Mouse (Mus musculus) lung, embryonic 16.5 days (tissue): ENCODE results near the gene Morc3. TPM values are rescaled to one million over a fixed set of nuclear protein-coding genes. Genes with fewer than 3 reads are reported as not detected.
"Not testable (repeated sequence)": the region's sequence is repeated elsewhere in the genome, so short reads cannot be mapped to it uniquely, and the experiment has no call there.

ENCODE experiments used
- ATAC-seq: fragments of 200-750 bp; cut with Nextera tagmentation; 2 replicates; pipeline ENCODE4 v1.8.0; 2017; ENCODE audit warnings: low read depth, mild to moderate bottlenecking, moderate library complexity
- H3K27ac ChIP-seq: fragments of 300-500 bp; sonication (generic); 2 replicates; pipeline ENCODE4 v1.5.1; 2014; ENCODE audit warnings: mild to moderate bottlenecking, control low read depth, low read length
- H3K27me3 ChIP-seq: fragments of 300-500 bp; sonication (generic); 2 replicates; pipeline ENCODE4 v1.6.1; 2014; ENCODE audit warnings: low read depth, low read length, mixed read lengths; ENCODE audit not compliant: control insufficient read depth, insufficient read depth
- H3K36me3 ChIP-seq: fragments of 300-500 bp; sonication (generic); 2 replicates; pipeline ENCODE4 v1.6.1; 2014; ENCODE audit warnings: low read length; ENCODE audit not compliant: control insufficient read depth, insufficient read depth
- H3K4me1 ChIP-seq: fragments of 300-500 bp; sonication (generic); replicated peaks from 2 replicates; pipeline ENCODE4 v1.6.1; 2014; ENCODE audit warnings: low read length, mixed read lengths; ENCODE audit not compliant: control insufficient read depth, insufficient read depth
- H3K4me2 ChIP-seq: fragments of 300-500 bp; sonication (generic); 2 replicates; pipeline ENCODE4 v1.6.1; 2014; ENCODE audit warnings: low read depth, low read length, control low read depth
- H3K4me3 ChIP-seq: fragments of 300-500 bp; sonication (generic); 2 replicates; pipeline ENCODE4 v1.5.1; 2014; ENCODE audit warnings: mild to moderate bottlenecking, low read length, control low read depth
- H3K9ac ChIP-seq: fragments of 300-500 bp; sonication (generic); 2 replicates; pipeline ENCODE4 v1.6.1; 2014; ENCODE audit warnings: low read length, control low read depth
- H3K9me3 ChIP-seq: fragments of 300-500 bp; sonication (generic); 2 replicates; pipeline ENCODE4 v1.6.1; 2016; ENCODE audit warnings: low read length; ENCODE audit not compliant: control insufficient read depth
- WGBS: fragments of 180-500 bp; shearing (Covaris S2); extraction: QIAGEN DNeasy Blood & Tissue Kit; methylation state at CpG from one replicate; pipeline ENCODE4 v1.1.7; 2014; 5-methylcytosine and 5-hydroxymethylcytosine counted together
- polyA plus RNA-seq: library from polyadenylated mRNA; unstranded; fragments of >200 nt; fragmentation: Nextera tagmentation; extraction: Ambion mirVana; gene quantifications from 2 replicates; pipeline ENCODE4 v1.2.1, GENCODE M21; 2015

Gene Morc3
- polyA plus RNA-seq, 1 experiment from 2014 or later: 34.8 TPM

DNA sequence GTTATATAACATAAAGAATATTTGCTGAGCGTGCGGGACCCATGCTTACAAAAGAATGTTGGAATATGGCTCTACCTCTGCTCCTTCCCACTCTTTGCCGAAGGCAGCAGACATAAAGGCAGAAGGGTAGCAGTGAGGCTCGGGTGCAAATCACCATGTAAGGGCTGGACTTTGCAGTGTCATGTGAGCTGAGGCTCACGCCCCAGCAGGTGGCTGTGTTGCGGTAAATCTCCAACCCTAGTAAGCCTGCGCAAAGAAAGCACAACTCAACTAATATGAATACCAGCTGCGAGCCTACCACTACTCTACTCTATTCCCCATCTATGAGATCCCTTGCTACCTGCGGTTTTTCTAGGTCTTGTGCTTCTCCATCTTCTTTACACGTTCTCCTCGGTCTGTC, 5.9 kb upstream of the Morc3 start:
- 65% methylated on average over 11 of the region's 11 CpGs for WGBS
- H3K9ac ChIP-seq: no peak overlapping the region
- ATAC-seq: no peak

DNA sequence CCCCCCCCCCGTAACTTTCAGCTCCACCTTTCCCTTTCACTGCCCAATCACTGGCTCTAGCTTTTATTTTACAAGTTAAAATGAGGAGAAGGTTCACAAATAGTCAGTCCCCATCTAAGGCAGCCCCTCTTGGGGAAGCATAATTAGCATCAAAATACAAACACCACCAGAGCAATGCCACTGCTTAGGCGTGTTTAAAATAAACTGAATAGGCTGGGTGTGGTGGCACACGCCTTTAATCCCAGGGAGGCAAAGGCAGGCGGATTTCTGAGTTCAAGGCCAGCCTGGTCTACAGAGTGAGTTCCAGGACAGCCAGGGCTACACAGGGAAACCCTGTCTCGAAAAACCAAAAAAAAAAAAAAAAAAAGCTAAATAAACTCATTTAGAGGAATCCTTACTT, 5.4 kb upstream of the Morc3 start:
- H3K4me1 ChIP-seq, H3K27ac ChIP-seq, H3K4me3 ChIP-seq, H3K27me3 ChIP-seq, H3K4me2 ChIP-seq, H3K9ac ChIP-seq, H3K36me3 ChIP-seq, ATAC-seq: not testable (repeated sequence)
- 47% methylated on average over 5 of the region's 5 CpGs for WGBS
- peaks cover 12% of the 10 kb centered on the region; the same call in 1 of the 2 replicates for H3K9me3 ChIP-seq

More for the DNA sequence above, 5.9 kb upstream of the Morc3 start:
- H3K36me3 ChIP-seq: peaks cover 2% of the 10 kb centered on the region; the same call in 1 of the 2 replicates
- H3K9me3 ChIP-seq: peaks cover 12% of the 10 kb centered on the region; the same call in 1 of the 2 replicates
- no peaks in the 10 kb centered on the region for H3K4me1 ChIP-seq
- no peak overlapping the region for H3K27ac ChIP-seq
- no peak overlapping the region for H3K4me2 ChIP-seq
- no peaks in the 10 kb centered on the region for H3K27me3 ChIP-seq
- no peak overlapping the region for H3K4me3 ChIP-seq

DNA sequence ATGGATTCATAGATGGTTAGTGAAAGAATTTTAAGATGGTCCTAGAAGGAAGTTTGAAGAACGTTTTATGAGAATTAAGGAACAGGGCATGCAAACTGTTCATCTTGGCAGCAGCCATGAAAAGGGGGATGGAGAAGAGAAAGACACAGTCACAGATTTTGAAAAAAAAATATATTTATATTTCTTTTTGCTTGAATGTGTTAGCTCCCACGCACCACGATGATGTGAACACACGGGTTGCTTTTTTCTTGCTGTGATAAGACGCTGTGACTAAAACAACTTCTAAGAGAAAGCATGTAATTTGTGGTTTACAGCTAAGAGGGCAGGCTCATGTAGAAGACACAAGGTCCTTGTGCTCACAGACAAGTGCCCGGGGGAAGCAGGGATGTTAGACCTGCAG, 5.0 kb upstream of the Morc3 start:
- no peaks in the 10 kb centered on the region for H3K27me3 ChIP-seq
- 86% methylated on average over 6 of the region's 6 CpGs for WGBS
- peaks cover under 1% of the 10 kb centered on the region; the same call in 1 of the 2 replicates for H3K36me3 ChIP-seq
- peaks cover 12% of the 10 kb centered on the region; the same call in 1 of the 2 replicates for H3K9me3 ChIP-seq
- no peak overlapping the region for H3K9ac ChIP-seq
- no peak overlapping the region for H3K4me3 ChIP-seq
- no peak overlapping the region for H3K4me2 ChIP-seq
- no peak for ATAC-seq
- no peak overlapping the region for H3K27ac ChIP-seq
- H3K4me1 ChIP-seq: no peaks in the 10 kb centered on the region

DNA sequence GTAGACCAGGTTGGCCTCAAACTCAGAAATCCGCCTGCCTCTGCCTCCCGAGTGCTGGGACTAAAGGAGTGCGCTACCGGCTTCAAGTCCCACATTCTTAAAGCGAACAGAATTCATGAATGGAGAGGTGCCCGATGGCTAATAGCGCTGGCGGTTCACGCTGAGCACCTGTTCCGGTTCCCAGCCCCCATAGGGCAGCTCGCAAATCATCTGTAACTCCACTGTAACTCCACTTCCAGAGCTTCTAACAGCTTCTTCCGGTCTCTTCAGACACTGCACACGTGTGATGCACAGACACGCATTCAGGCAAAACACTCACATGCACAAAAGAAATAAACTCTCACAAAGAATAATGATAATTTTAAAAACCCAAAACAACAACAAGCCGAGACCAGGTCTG, 2.4 kb upstream of the Morc3 start:
- Histone ChIP-seq H3K36me3 (no peaks in the 10 kb centered on the region), H3K4me1 (peaks cover 13% of the 10 kb centered on the region), H3K4me3 (no peak overlapping the region), H3K27ac (no peak overlapping the region), H3K9ac (no peak overlapping the region), H3K27me3 (no peaks in the 10 kb centered on the region), H3K4me2 (no peak overlapping the region), H3K9me3 (peaks cover under 1% of the 10 kb centered on the region; the same call in 1 of the 2 replicates)
- ATAC-seq: no peak
- WGBS: 91% methylated on average over 15 of the region's 15 CpGs

DNA sequence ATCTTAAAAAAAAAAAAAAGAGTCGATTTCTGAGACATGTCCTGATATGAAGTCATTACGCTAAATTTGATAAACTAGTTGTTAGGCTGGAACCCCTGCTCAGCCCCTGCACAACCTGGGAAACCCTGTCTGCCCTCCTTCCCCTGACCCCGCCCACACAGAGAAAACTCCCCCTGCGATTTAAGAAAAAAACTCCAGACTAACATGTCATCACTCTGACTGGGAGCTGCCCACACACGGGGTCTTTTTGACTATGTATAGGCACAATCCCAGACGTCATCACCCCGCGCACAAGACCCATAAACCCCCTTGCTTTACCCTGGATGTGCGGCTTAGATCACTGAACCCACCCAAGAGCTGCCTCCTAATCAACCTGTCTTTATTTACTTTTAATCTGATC, 1.9 kb upstream of the Morc3 start:
- WGBS: 74% methylated on average over 9 of the region's 9 CpGs
- ATAC-seq: no peak
- Histone ChIP-seq H3K9me3 (no peaks in the 10 kb centered on the region), H3K27ac (no peak overlapping the region), H3K27me3 (no peaks in the 10 kb centered on the region), H3K4me3 (no peak overlapping the region), H3K36me3 (no peaks in the 10 kb centered on the region), H3K4me1 (peaks cover 13% of the 10 kb centered on the region), H3K9ac (no peak overlapping the region), H3K4me2 (no peak overlapping the region)

DNA sequence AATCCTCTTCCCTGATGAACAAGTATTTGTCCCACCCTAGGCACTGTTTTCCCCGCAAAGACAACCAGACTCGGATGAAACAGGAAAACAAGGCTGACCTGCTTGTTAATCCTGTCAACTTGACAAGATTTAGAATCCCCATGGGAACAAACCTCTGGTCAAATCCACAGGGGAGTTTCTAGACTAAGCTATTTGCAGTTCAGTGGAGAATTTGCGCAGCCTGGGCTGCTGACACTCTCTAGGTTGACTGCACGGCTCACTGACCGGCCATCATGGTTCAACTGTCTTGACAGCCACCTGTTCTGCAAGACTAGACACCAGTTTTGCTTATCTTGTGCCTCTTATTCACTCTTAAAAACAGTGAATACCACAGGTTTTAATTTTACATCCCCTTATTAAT, 1.0 kb upstream of the Morc3 start:
- ATAC-seq: no peak
- H3K4me2 ChIP-seq: no peak overlapping the region
- H3K36me3 ChIP-seq: no peaks in the 10 kb centered on the region
- no peak overlapping the region for H3K9ac ChIP-seq
- no peaks in the 10 kb centered on the region for H3K9me3 ChIP-seq
- H3K4me1 ChIP-seq: peaks cover 13% of the 10 kb centered on the region
- H3K27me3 ChIP-seq: no peaks in the 10 kb centered on the region
- no peak overlapping the region for H3K4me3 ChIP-seq
- H3K27ac ChIP-seq: no peak overlapping the region
- 78% methylated on average over 5 of the region's 5 CpGs for WGBS

DNA sequence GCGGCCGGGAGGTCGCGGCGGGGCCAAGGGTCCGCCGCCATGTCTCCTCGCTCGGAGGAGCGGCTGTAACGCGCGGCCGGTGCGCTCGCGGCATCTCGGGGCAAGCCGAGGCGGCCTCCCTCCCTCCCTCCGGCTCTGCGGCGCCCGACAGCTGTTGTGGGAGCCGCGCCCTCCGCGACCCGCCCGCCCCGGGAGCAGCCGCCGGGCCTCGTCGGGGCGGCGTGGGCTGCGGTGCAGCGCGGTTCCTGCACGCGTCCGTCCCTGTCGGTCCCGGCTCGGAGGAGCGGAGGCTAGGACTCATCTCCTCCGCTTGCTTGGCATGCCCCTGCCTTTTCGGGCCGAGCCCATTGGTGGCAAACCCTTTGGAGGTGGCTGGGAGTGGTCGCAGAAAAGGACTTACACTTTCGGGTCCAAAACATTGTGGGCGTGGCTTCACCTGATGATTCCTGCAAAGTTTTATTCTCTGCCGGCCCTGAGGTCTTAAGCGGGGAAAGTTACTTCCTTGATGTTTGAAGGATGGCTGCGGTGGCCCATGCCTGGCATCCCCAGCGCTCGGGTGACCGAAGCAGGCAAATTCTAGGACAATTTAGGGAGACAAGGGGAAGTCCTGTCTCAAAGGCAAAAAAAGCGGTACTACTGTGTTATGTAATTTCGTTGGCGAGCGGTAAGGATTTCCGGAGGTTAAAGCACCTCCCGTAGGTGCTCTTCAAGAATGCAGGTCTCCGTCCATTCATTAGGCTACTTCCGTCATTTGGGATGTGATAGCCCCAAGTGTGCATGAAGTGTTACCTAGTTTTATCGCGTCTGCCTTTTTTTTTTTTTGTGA, 743 bp downstream of the Morc3 start:
- Histone ChIP-seq H3K27ac (peak overlapping the region; percentile 95), H3K4me1 (peaks cover 13% of the 10 kb centered on the region), H3K4me2 (peak overlapping the region; percentile 68), H3K36me3 (no peaks in the 10 kb centered on the region), H3K27me3 (no peaks in the 10 kb centered on the region), H3K9me3 (no peaks in the 10 kb centered on the region), H3K9ac (peak overlapping the region; percentile 98), H3K4me3 (peak overlapping the region; percentile 96)
- peak; percentile 54 for ATAC-seq
- WGBS: under 1% methylated on average over 60 of the region's 69 CpGs

DNA sequence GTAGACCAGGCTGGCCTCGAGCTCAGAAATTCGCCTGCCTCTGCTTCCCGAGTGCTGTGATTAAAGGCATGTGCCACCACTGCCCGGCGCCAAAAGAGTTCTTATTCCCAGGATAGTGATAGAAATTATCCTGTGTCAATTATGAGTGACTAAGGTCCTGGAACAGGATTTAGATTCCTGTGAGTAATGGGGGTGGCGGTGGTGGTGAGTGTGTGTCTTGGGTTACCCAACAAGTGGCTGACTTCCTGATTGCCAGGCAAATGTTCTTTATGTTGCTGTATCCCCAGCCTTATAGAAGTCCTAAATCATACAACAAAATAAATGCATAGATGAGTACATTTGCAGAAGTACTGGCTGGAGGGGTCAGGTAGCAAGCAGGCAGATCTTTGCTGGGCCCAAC, 1.6 kb downstream of the Morc3 start:
- Histone ChIP-seq H3K4me1 (peaks cover 13% of the 10 kb centered on the region), H3K9me3 (no peaks in the 10 kb centered on the region), H3K4me2 (peak overlapping the region; percentile 68), H3K27ac (no peak overlapping the region), H3K9ac (no peak overlapping the region), H3K36me3 (0 out of 2 replicates have a peak, but pooled peaks cover under 1% of the 10 kb centered on the region), H3K4me3 (peak overlapping the region; percentile 96), H3K27me3 (no peaks in the 10 kb centered on the region)
- no peak for ATAC-seq
- WGBS: 82% methylated on average over 6 of the region's 6 CpGs

DNA sequence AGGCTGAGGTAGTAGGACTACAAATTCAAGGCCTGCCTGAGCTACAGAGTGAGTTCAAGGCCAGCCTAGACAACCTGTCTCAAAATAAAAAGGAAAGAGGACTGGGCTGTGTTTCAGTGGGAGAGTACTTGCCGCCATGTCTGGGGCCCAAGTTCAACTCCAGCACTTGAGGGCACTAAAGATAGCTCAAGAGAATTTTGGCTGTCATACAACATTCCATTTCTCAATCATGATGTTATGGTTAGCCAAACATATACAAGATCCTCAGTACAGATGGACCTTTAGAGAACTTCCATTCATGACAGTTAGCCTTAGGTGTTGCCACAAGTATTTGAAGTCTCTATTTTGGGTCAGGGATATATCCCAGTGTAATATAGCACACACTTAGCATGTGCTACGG, 2.2 kb downstream of the Morc3 start:
- no peak for ATAC-seq
- Histone ChIP-seq H3K4me3 (no peak overlapping the region), H3K9me3 (no peaks in the 10 kb centered on the region), H3K4me1 (peaks cover 13% of the 10 kb centered on the region), H3K27ac (no peak overlapping the region), H3K9ac (no peak overlapping the region), H3K4me2 (no peak overlapping the region; the same call in 1 of the 2 replicates), H3K27me3 (no peaks in the 10 kb centered on the region), H3K36me3 (0 out of 2 replicates have a peak, but pooled peaks cover 2% of the 10 kb centered on the region)
- 71% methylated on average over 2 of the region's 2 CpGs for WGBS
